Mouse (Mus musculus): ENCODE measurements around the gene Garnl3. TPM values are rescaled to one million over a fixed set of nuclear protein-coding genes. Genes with fewer than 3 reads are reported as not detected.

Gene Garnl3
- polyA plus RNA-seq, 1 experiment from 2014 or later = 13.8 TPM

- Histone ChIP-seq H3K36me3 (no peaks in the 10 kb centered on the region), H3K27ac (no peak overlapping the region), H3K4me1 (peaks cover 18% of the 10 kb centered on the region; the same call in 1 of the 2 replicates), H3K4me3 (no peak overlapping the region), H3K27me3 (no peaks in the 10 kb centered on the region), H3K4me2 (replicated peaks) (no peak overlapping the region), H3K9me3 (no peaks in the 10 kb centered on the region), H3K9ac (no peak overlapping the region)
- 26% methylated on average over 3 of the region's 3 CpGs for WGBS
- no peak for ATAC-seq (ENCODE audit: low FRiP score, low read depth)
Observed at GRCm38 (mm10) chr2:33077252-33077651, 54.2 kb downstream of the Garnl3 start.

DNA sequence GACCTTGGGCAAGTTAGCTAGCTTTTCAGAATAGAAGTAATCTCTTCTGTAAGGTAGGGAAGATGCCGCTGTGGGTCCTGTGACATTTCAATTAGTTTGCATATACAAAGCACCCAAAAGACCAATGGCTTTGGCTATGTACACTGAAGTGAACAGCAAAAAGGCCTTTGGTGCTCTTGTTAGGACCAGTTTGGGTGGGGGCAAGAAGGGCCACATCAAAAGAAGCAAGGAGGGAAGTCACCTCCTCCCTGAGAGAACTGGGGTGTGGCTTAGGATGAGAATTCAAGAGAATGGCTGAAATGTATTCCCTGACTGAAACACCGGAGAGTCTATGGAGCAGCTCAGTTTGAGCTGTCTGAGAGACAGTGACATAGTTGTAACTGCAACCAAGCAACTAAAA, 56.5 kb downstream of the Garnl3 start:
- no peaks in the 10 kb centered on the region for H3K9me3 ChIP-seq
- 83% methylated on average over 2 of the region's 2 CpGs for WGBS
- H3K4me2 ChIP-seq (replicated peaks) = no peak overlapping the region
- ATAC-seq (ENCODE audit: low FRiP score, low read depth) = no peak
- no peaks in the 10 kb centered on the region for H3K36me3 ChIP-seq
- H3K27me3 ChIP-seq = no peaks in the 10 kb centered on the region
- H3K4me1 ChIP-seq = peaks cover 19% of the 10 kb centered on the region; the same call in 1 of the 2 replicates
- H3K4me3 ChIP-seq = no peak overlapping the region
- H3K27ac ChIP-seq = no peak overlapping the region
- no peak overlapping the region for H3K9ac ChIP-seq

DNA sequence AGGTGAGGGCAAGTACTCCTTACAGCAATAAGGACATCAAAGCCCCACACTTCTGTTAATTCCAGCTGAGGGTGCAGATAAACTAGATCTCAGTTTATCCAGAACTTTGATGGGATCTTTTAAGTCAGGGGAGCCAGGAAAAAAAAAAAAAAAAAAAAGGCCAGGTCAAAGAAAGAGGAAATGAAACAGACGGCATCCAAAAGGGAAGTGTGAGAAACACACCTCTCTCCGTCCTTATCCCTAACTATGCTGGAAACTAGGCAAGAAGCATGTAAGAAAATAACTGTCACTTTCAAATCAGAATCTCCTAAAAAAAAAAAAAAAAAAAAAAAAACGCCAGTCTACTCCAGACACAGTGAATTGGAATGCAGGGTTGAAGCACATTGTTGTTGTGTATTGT, 57.3 kb downstream of the Garnl3 start:
- 47% methylated on average over 3 of the region's 3 CpGs for WGBS
- Histone ChIP-seq H3K9ac (no peak overlapping the region), H3K4me1 (peaks cover 16% of the 10 kb centered on the region; the same call in 1 of the 2 replicates), H3K36me3 (no peaks in the 10 kb centered on the region), H3K9me3 (no peaks in the 10 kb centered on the region), H3K27me3 (no peaks in the 10 kb centered on the region), H3K4me2 (replicated peaks) (no peak overlapping the region), H3K4me3 (no peak overlapping the region), H3K27ac (no peak overlapping the region)
- no peak for ATAC-seq (ENCODE audit: low FRiP score, low read depth)

DNA sequence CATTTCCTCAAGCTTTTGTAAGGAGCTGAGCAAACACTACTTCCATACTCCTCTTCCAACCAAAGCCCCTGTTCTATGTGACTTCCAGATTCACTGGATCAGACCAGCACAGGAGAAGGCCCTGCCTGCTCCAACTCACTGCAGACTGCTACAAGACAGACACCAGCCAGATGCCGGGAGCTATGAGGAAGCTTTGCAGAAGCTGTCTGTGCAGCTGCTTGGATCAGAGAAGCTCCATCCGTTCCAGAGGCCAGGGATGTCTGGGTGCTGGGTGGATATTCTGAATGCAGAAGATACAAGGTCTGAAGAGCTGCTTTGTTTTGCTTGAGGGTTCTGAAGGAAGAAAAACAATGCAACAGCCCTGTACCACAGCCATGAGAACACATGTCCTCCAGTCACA, 59.1 kb downstream of the Garnl3 start:
- H3K4me2 ChIP-seq (replicated peaks) = no peak overlapping the region
- H3K36me3 ChIP-seq = no peaks in the 10 kb centered on the region
- no peak overlapping the region for H3K4me3 ChIP-seq
- H3K27me3 ChIP-seq = no peaks in the 10 kb centered on the region
- no peaks in the 10 kb centered on the region for H3K9me3 ChIP-seq
- H3K27ac ChIP-seq = no peak overlapping the region
- WGBS = 46% methylated on average over 2 of the region's 2 CpGs
- no peak for ATAC-seq (ENCODE audit: low FRiP score, low read depth)
- peaks cover 16% of the 10 kb centered on the region; the same call in 1 of the 2 replicates for H3K4me1 ChIP-seq
- no peak overlapping the region for H3K9ac ChIP-seq

DNA sequence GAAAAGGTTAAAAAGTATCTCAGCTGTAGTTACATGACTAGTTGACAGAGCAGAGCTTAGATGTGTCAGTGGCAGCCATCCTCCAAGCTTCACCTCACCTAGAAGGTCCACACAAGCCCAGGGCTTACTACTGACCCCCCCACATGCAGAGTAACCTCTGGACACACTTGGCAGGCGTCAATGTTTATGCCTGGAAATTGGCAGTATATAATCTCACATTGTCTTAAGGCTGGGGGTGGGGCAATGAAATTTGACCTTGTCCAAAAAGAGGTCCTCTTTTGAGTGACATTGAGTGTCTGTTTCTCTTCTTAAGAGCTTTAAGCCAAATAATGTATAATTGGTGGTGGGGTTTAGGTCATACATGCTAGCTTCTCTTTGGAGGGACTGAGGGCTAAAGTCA, 65.8 kb downstream of the Garnl3 start:
- WGBS = 59% methylated on average over 1 of the region's 1 CpGs
- Histone ChIP-seq H3K9ac (no peak overlapping the region), H3K4me3 (no peak overlapping the region), H3K4me2 (replicated peaks) (no peak overlapping the region), H3K9me3 (no peaks in the 10 kb centered on the region), H3K4me1 (no peaks in the 10 kb centered on the region), H3K36me3 (no peaks in the 10 kb centered on the region), H3K27me3 (no peaks in the 10 kb centered on the region), H3K27ac (no peak overlapping the region)
- ATAC-seq (ENCODE audit: low FRiP score, low read depth) = no peak

GRCm38 (mm10) chr2:33062744-33063143, 68.7 kb downstream of the Garnl3 start:
- ATAC-seq (ENCODE audit: low FRiP score, low read depth) = no peak
- Histone ChIP-seq H3K9me3 (no peaks in the 10 kb centered on the region), H3K36me3 (no peaks in the 10 kb centered on the region), H3K9ac (no peak overlapping the region), H3K4me2 (replicated peaks) (no peak overlapping the region), H3K27me3 (no peaks in the 10 kb centered on the region), H3K4me3 (no peak overlapping the region), H3K27ac (no peak overlapping the region), H3K4me1 (0 out of 2 replicates have a peak, but pooled peaks cover 7% of the 10 kb centered on the region)
- WGBS = 51% methylated on average over 8 of the region's 8 CpGs

- H3K4me2 ChIP-seq (replicated peaks) = no peak overlapping the region
- no peak for ATAC-seq (ENCODE audit: low FRiP score, low read depth)
- no peaks in the 10 kb centered on the region for H3K36me3 ChIP-seq
- H3K9ac ChIP-seq = no peak overlapping the region
- no peaks in the 10 kb centered on the region for H3K27me3 ChIP-seq
- 0 out of 2 replicates have a peak, but pooled peaks cover 7% of the 10 kb centered on the region for H3K4me1 ChIP-seq
- no peaks in the 10 kb centered on the region for H3K9me3 ChIP-seq
- H3K4me3 ChIP-seq = no peak overlapping the region
- 90% methylated on average over 5 of the region's 5 CpGs for WGBS
- no peak overlapping the region for H3K27ac ChIP-seq
Observed at GRCm38 (mm10) chr2:33058926-33059325, 72.5 kb downstream of the Garnl3 start.

- 87% methylated on average over 7 of the region's 7 CpGs for WGBS
- ATAC-seq (ENCODE audit: low FRiP score, low read depth) = no peak
- Histone ChIP-seq H3K9me3 (no peaks in the 10 kb centered on the region), H3K4me3 (no peak overlapping the region), H3K36me3 (no peaks in the 10 kb centered on the region), H3K9ac (no peak overlapping the region), H3K4me1 (0 out of 2 replicates have a peak, but pooled peaks cover 7% of the 10 kb centered on the region), H3K27me3 (no peaks in the 10 kb centered on the region), H3K4me2 (replicated peaks) (no peak overlapping the region), H3K27ac (no peak overlapping the region)
Observed at GRCm38 (mm10) chr2:33057514-33057913, 73.9 kb downstream of the Garnl3 start.

- 18% methylated on average over 10 of the region's 10 CpGs for WGBS
- no peaks in the 10 kb centered on the region for H3K27me3 ChIP-seq
- no peak overlapping the region for H3K4me3 ChIP-seq
- H3K36me3 ChIP-seq = no peaks in the 10 kb centered on the region
- H3K4me1 ChIP-seq = 0 out of 2 replicates have a peak, but pooled peaks cover under 1% of the 10 kb centered on the region
- no peak overlapping the region for H3K4me2 ChIP-seq (replicated peaks)
- H3K9me3 ChIP-seq = no peaks in the 10 kb centered on the region
- no peak overlapping the region for H3K27ac ChIP-seq
- ATAC-seq (ENCODE audit: low FRiP score, low read depth) = no peak
- H3K9ac ChIP-seq = no peak overlapping the region
Observed at GRCm38 (mm10) chr2:33053966-33054365, 77.5 kb downstream of the Garnl3 start.

- WGBS = 51% methylated on average over 3 of the region's 3 CpGs
- Histone ChIP-seq H3K4me3 (no peak overlapping the region), H3K27me3 (no peaks in the 10 kb centered on the region), H3K4me1 (no peaks in the 10 kb centered on the region), H3K4me2 (replicated peaks) (no peak overlapping the region), H3K36me3 (no peaks in the 10 kb centered on the region), H3K27ac (no peak overlapping the region), H3K9ac (no peak overlapping the region), H3K9me3 (no peaks in the 10 kb centered on the region)
- no peak for ATAC-seq (ENCODE audit: low FRiP score, low read depth)
Observed at GRCm38 (mm10) chr2:33047360-33047759, 84.1 kb downstream of the Garnl3 start.

- ATAC-seq (ENCODE audit: low FRiP score, low read depth) = no peak
- H3K27me3 ChIP-seq = no peaks in the 10 kb centered on the region
- H3K4me1 ChIP-seq = no peaks in the 10 kb centered on the region
- H3K27ac ChIP-seq = no peak overlapping the region
- H3K4me2 ChIP-seq (replicated peaks) = no peak overlapping the region
- WGBS = 74% methylated on average over 5 of the region's 5 CpGs
- no peaks in the 10 kb centered on the region for H3K9me3 ChIP-seq
- no peaks in the 10 kb centered on the region for H3K36me3 ChIP-seq
- no peak overlapping the region for H3K9ac ChIP-seq
- no peak overlapping the region for H3K4me3 ChIP-seq
Observed at GRCm38 (mm10) chr2:33046919-33047318, 84.5 kb downstream of the Garnl3 start.

GRCm38 (mm10) chr2:33045899-33046298, 85.6 kb downstream of the Garnl3 start:
- Histone ChIP-seq H3K9me3 (no peaks in the 10 kb centered on the region), H3K36me3 (no peaks in the 10 kb centered on the region), H3K4me1 (no peaks in the 10 kb centered on the region), H3K4me3 (no peak overlapping the region), H3K27me3 (no peaks in the 10 kb centered on the region), H3K9ac (no peak overlapping the region), H3K27ac (no peak overlapping the region), H3K4me2 (replicated peaks) (no peak overlapping the region)
- ATAC-seq (ENCODE audit: low FRiP score, low read depth) = no peak
- WGBS = 75% methylated on average over 3 of the region's 3 CpGs

GRCm38 (mm10) chr2:33042781-33043180, 88.7 kb downstream of the Garnl3 start:
- Histone ChIP-seq H3K36me3 (no peaks in the 10 kb centered on the region), H3K4me3 (no peak overlapping the region), H3K4me2 (replicated peaks) (no peak overlapping the region), H3K27ac (no peak overlapping the region), H3K9me3 (no peaks in the 10 kb centered on the region), H3K4me1 (no peaks in the 10 kb centered on the region), H3K9ac (no peak overlapping the region), H3K27me3 (no peaks in the 10 kb centered on the region)
- ATAC-seq (ENCODE audit: low FRiP score, low read depth) = no peak
- WGBS = 73% methylated on average over 6 of the region's 6 CpGs

Data from limb, embryonic 13.5 days (tissue).